Mouse (Mus musculus) naive thymus-derived CD4-positive, alpha-beta T cell, adult 5 months (primary cell): ENCODE data around the gene Tmsb4x. TPM values are rescaled to one million over a fixed set of nuclear protein-coding genes. Genes with fewer than 3 reads are reported as not detected.

Source experiments
- polyA plus RNA-seq: library from polyadenylated mRNA; unstranded; fragments of 100-300 nt; shearing (Covaris generic); gene quantifications from one replicate; pipeline ENCODE4 v1.2.1, GENCODE M21; 2017

Gene Tmsb4x
- 10,536 TPM for polyA plus RNA-seq

DNA sequence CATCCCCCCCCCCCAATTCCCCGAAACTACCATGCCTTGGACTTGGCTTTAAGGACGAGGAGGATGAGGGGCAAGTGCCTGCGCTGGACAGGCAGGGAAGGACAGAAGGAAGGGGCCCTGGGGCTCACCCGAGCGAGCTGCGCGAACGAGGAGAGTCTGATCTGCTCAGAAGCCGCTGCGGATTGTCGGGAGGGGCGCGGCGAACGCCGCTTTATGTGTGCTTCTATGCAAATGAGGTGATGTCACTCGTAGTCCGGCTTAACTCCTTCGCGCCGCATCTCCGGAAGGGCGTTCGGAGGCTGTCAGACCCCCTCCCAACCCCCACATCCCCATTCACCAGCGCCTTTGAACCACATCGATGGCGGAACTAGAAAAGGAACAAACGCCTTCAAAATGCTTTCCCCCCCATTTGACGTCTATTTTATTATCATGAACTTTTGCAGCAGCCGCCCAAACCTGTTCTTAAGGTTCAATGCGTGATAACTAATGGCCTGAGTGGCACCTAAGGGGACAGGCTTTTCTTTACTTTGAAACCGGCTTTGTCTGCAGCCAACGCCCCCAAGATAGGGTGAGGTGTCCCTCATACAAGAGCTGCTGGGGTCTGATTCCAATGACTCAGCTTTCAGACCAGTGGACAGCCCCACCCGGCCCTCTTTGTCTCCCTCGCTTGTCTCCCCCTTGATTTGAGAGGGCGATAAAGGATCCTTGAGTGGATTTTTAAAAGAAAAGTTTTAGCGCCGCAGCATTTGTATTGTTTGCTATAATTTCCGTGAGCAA, at the start of gene Tmsb4x:
Tmsb4x (minus strand) TSS at position 338 of the 777 bp plus-strand sequence.

Other genes starting within 250 kb of the Tmsb4x start
- gene Tlr8, start 55.0 kb upstream of the Tmsb4x start, polyA plus RNA-seq, result not detected
- gene Tlr7, start 121.2 kb upstream of the Tmsb4x start, polyA plus RNA-seq, result 2.7 TPM
- 58.9 TPM for gene Prps2, start 173.4 kb upstream of the Tmsb4x start, polyA plus RNA-seq